Mouse (Mus musculus): ENCODE measurements around the gene Themis. TPM values are rescaled to one million over a fixed set of nuclear protein-coding genes. Genes with fewer than 3 reads are reported as not detected.

The Themis gene
- polyA plus RNA-seq (2015; fragmentation: Nextera tagmentation; extraction: Ambion mirVana), result not detected in 2 replicates

- Histone ChIP-seq H3K27ac (no peak within 1 kb of the TSS), H3K9me3 (no peaks in the 10 kb centered on the region), H3K4me3 (no peak within 1 kb of the TSS), H3K4me1 (replicated peaks) (no peaks in the 10 kb centered on the region), H3K36me3 (no peaks in the 10 kb centered on the region), H3K27me3 (no peaks in the 10 kb centered on the region), H3K4me2 (no peak within 1 kb of the TSS), H3K9ac (no peak within 1 kb of the TSS)
- WGBS, result 77% methylated on average over 5 of the region's 5 CpGs
- ATAC-seq (ENCODE audit: low FRiP score), result no peak
Observed at GRCm38 (mm10) chr10:28668261-28668660, at the start of gene Themis. Themis (plus strand) TSS chr10:28668360.

GRCm38 (mm10) chr10:28619415-28619814, 48.7 kb upstream of the Themis start:
- 92% methylated on average over 1 of the region's 1 CpGs for WGBS
- Histone ChIP-seq H3K4me3 (no peak overlapping the region), H3K27me3 (no peaks in the 10 kb centered on the region), H3K9me3 (no peaks in the 10 kb centered on the region), H3K4me2 (no peak overlapping the region), H3K36me3 (no peaks in the 10 kb centered on the region), H3K27ac (no peak overlapping the region), H3K4me1 (replicated peaks) (no peaks in the 10 kb centered on the region), H3K9ac (no peak overlapping the region)
- no peak for ATAC-seq (ENCODE audit: low FRiP score)

DNA sequence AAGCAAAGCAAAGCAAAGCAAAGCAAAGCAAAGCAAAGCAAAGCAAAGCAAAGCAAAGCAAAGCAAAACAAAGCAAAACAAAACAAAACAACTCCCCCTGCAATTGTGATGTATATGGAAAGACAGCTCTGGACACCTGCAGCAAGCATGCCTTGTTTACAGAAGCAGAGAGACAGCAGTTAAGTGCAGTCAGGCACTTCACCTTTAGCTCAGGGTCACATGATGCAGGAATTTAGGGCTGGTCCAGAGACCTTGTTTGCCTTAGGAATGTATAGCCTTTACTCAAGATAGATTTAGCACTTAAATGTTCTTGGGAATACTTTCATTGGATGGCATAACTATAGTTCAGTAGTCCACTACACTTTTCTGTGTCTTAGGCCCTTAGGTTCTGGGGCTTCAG, 32.1 kb upstream of the Themis start:
- H3K27ac ChIP-seq, result no peak overlapping the region
- no peaks in the 10 kb centered on the region; the same call in 1 of the 2 replicates for H3K9me3 ChIP-seq
- no peak overlapping the region for H3K4me3 ChIP-seq
- no peaks in the 10 kb centered on the region for H3K36me3 ChIP-seq
- no peaks in the 10 kb centered on the region for H3K27me3 ChIP-seq
- no peak overlapping the region for H3K4me2 ChIP-seq
- ATAC-seq (ENCODE audit: low FRiP score), result no peak
- no peak overlapping the region for H3K9ac ChIP-seq
- H3K4me1 ChIP-seq (replicated peaks), result no peaks in the 10 kb centered on the region

GRCm38 (mm10) chr10:28641887-28642286, 26.3 kb upstream of the Themis start:
- no peak for ATAC-seq (ENCODE audit: low FRiP score)
- H3K4me3 ChIP-seq, result no peak overlapping the region
- H3K4me2 ChIP-seq, result no peak overlapping the region
- no peaks in the 10 kb centered on the region for H3K27me3 ChIP-seq
- no peaks in the 10 kb centered on the region for H3K9me3 ChIP-seq
- no peak overlapping the region for H3K9ac ChIP-seq
- H3K36me3 ChIP-seq, result no peaks in the 10 kb centered on the region
- WGBS, result 81% methylated on average over 2 of the region's 2 CpGs
- no peak overlapping the region for H3K27ac ChIP-seq
- H3K4me1 ChIP-seq (replicated peaks), result no peaks in the 10 kb centered on the region

GRCm38 (mm10) chr10:28647855-28648254, 20.3 kb upstream of the Themis start:
- no peak overlapping the region for H3K4me2 ChIP-seq
- no peak overlapping the region for H3K9ac ChIP-seq
- ATAC-seq (ENCODE audit: low FRiP score), result no peak
- H3K36me3 ChIP-seq, result no peaks in the 10 kb centered on the region
- no peak overlapping the region for H3K4me3 ChIP-seq
- 95% methylated on average over 2 of the region's 2 CpGs for WGBS
- no peak overlapping the region for H3K27ac ChIP-seq
- no peaks in the 10 kb centered on the region for H3K27me3 ChIP-seq
- H3K9me3 ChIP-seq, result no peaks in the 10 kb centered on the region
- no peaks in the 10 kb centered on the region for H3K4me1 ChIP-seq (replicated peaks)

DNA sequence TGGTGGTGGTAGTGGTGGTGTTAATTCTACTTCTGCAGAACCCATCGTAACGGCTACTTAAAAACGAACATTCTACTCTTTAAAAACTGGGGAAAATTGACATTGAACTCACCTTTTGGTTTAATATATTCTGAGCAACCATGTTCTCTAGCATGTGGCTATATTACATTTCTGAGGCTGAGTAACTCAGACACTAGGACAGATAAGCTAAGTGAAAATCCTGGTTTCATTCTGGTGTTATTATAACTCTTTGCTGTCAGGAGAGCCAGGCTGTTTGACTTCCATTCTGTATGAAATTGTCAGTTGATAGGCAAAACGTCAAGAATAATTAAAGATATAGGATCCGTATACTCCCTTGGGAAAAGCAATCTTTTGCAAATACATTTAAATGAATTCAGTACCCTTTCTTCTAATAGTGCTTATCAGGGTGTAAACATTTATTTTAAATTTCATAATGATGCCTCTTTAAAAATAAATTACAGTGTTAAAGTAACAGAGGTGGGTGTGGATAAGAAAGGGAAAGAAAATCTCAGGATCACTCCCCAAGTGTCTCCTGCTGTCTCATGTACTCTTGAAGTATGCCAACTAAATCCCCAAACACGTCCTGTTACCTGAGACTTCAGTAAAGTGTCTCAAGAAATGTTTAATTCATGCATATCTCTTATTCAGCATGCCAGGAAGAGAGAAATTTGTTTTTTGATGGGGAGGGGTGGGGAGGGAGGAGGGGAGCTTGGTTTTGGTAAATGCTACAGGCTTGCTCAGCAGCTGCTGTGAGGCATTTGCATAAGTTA, 18.9 kb upstream of the Themis start:
- Histone ChIP-seq H3K27me3 (no peaks in the 10 kb centered on the region), H3K4me2 (no peak overlapping the region), H3K9ac (no peak overlapping the region), H3K4me3 (no peak overlapping the region), H3K9me3 (no peaks in the 10 kb centered on the region), H3K36me3 (no peaks in the 10 kb centered on the region), H3K27ac (no peak overlapping the region), H3K4me1 (replicated peaks) (no peaks in the 10 kb centered on the region)
- WGBS, result 75% methylated on average over 6 of the region's 6 CpGs
- no peak for ATAC-seq (ENCODE audit: low FRiP score)

DNA sequence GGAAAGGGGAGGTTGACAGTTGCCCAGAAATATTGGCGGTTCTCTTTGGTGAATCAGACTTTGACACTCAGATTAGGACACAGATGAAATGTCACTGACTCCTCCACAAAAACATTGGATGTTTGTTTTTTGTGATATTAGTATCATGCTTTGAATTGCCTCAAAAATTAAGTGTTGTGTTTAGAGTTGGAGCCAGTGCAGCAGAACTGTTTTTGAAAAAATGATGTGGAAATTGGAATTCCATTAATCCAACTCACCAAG, 18.3 kb upstream of the Themis start:
- Histone ChIP-seq H3K9me3 (no peaks in the 10 kb centered on the region), H3K27me3 (no peaks in the 10 kb centered on the region), H3K4me3 (no peak overlapping the region), H3K9ac (no peak overlapping the region), H3K4me1 (replicated peaks) (no peaks in the 10 kb centered on the region), H3K4me2 (no peak overlapping the region), H3K36me3 (no peaks in the 10 kb centered on the region), H3K27ac (no peak overlapping the region)
- WGBS, result 33% methylated on average over 1 of the region's 1 CpGs
- no peak for ATAC-seq (ENCODE audit: low FRiP score)

DNA sequence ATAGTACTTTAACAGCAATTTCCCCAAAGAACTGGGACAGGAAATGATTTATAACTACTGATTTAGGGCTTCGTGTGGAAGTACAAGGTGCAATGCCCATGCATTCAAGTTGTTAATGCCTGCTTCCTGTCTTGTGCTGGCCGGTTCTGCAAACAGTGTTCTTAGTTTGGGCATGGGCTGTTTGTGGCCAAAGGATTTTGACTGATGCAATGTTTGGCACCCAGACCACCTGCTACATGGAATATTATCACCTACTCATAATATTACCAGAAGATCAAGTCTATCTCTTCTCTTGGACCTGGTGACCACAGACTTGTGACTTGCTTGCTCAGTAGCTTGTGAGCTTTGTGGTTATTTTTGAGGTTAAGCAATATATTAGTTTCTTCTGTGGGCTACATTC, 16.2 kb upstream of the Themis start:
- no peaks in the 10 kb centered on the region for H3K27me3 ChIP-seq
- no peak overlapping the region for H3K9ac ChIP-seq
- no peak overlapping the region for H3K27ac ChIP-seq
- no peak overlapping the region for H3K4me2 ChIP-seq
- H3K9me3 ChIP-seq, result no peaks in the 10 kb centered on the region
- no peaks in the 10 kb centered on the region for H3K36me3 ChIP-seq
- H3K4me3 ChIP-seq, result no peak overlapping the region
- no peak for ATAC-seq (ENCODE audit: low FRiP score)
- H3K4me1 ChIP-seq (replicated peaks), result no peaks in the 10 kb centered on the region
- WGBS, result 94% methylated on average over 2 of the region's 2 CpGs

DNA sequence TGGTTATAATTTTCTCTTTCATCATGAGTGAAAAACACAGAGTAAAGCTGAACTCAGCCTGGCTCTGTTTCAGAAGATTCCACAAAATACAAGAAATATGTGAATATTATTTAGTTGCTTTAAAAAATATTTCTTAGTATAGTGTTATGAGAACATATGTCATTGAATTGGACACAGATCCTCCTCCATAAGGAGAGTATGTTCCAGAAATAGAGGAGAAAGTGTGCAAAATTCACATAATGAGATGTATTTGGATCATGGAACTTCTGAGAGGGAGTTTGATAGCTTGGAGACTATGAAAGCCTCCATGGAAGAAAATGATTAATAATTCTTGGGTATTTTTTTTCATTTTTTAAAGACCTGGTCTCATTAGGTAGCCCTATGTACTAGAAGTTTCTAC, 13.4 kb upstream of the Themis start:
- Histone ChIP-seq H3K4me1 (replicated peaks) (no peaks in the 10 kb centered on the region), H3K4me3 (no peak overlapping the region), H3K9me3 (no peaks in the 10 kb centered on the region), H3K27ac (no peak overlapping the region), H3K27me3 (no peaks in the 10 kb centered on the region), H3K4me2 (no peak overlapping the region), H3K36me3 (no peaks in the 10 kb centered on the region), H3K9ac (no peak overlapping the region)
- no peak for ATAC-seq (ENCODE audit: low FRiP score)

DNA sequence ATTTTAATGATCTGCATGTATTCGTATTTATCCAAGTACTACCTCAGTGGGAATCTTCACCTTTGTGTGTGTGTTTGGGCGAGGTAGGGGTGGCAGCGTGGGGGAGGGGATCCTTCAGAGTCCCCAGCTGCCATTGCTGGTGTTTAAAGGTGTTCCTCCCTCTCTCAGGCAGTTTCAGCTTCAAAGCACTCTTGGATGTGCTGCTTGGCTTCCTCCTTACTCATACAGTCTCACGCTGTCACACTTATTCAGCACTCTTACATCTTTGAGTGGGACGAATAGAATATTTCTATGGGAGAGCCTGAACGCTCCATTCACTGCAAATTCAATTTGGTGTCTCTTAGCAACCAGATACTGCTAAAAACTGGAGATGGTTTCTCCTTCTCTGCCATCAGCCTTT, 3.0 kb upstream of the Themis start:
- H3K27ac ChIP-seq, result no peak overlapping the region
- no peak for ATAC-seq (ENCODE audit: low FRiP score)
- H3K9me3 ChIP-seq, result no peaks in the 10 kb centered on the region
- no peaks in the 10 kb centered on the region for H3K27me3 ChIP-seq
- H3K4me1 ChIP-seq (replicated peaks), result no peaks in the 10 kb centered on the region
- 51% methylated on average over 6 of the region's 6 CpGs for WGBS
- no peaks in the 10 kb centered on the region for H3K36me3 ChIP-seq
- H3K9ac ChIP-seq, result no peak overlapping the region
- H3K4me2 ChIP-seq, result no peak overlapping the region
- H3K4me3 ChIP-seq, result no peak overlapping the region

DNA sequence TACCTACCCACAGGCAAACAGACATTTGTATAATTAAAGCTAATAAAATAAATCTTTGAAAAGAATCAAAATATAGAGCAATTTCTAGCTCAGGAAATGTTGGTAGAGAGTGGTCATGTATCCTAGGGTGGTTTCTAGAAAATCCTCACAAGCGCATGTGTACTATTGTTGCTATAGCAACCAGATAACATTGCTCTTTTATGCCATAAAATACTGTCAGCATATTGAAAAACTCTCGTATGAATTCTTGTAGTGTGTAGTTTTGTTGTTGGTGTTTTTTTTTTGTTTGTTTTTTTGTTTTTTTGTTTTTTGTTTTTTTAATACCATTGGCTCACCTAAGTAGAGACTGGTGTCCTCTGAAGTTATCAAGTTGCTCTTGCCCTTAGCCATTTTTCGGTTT, 5.8 kb downstream of the Themis start:
- no peak for ATAC-seq (ENCODE audit: low FRiP score)
- Histone ChIP-seq H3K27ac (no peak overlapping the region), H3K4me1 (replicated peaks) (no peaks in the 10 kb centered on the region), H3K4me3 (no peak overlapping the region), H3K27me3 (no peaks in the 10 kb centered on the region), H3K36me3 (no peaks in the 10 kb centered on the region), H3K9ac (no peak overlapping the region), H3K9me3 (no peaks in the 10 kb centered on the region), H3K4me2 (no peak overlapping the region)
- 91% methylated on average over 3 of the region's 3 CpGs for WGBS

GRCm38 (mm10) chr10:28675337-28675736, 7.2 kb downstream of the Themis start:
- Histone ChIP-seq H3K9ac (no peak overlapping the region), H3K4me3 (no peak overlapping the region), H3K4me1 (replicated peaks) (no peaks in the 10 kb centered on the region), H3K27ac (no peak overlapping the region), H3K4me2 (no peak overlapping the region), H3K9me3 (no peaks in the 10 kb centered on the region), H3K36me3 (no peaks in the 10 kb centered on the region), H3K27me3 (no peaks in the 10 kb centered on the region)
- 85% methylated on average over 2 of the region's 2 CpGs for WGBS
- ATAC-seq (ENCODE audit: low FRiP score), result no peak

DNA sequence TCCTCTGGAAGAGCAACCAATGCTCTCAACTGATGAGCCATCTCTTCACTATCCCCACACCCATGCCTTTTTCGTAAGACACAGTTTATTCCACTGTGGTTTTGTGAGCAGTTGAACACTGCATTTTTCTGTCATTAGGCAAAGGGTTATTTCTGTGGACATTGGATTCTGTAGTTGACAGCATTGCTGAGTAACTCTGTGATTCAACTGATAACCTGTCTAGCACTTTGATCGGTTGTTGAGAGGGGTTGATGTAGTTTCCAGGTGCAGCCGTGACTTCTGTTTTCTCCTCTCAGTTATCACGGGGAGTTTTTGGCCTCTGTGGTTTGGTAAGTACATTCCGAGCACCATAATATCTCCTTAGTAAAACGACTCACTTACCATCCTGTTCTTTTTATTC, 26.8 kb downstream of the Themis start:
- 88% methylated on average over 6 of the region's 6 CpGs for WGBS
- Histone ChIP-seq H3K9ac (no peak overlapping the region), H3K4me2 (no peak overlapping the region), H3K27ac (no peak overlapping the region), H3K36me3 (no peaks in the 10 kb centered on the region), H3K4me1 (replicated peaks) (no peaks in the 10 kb centered on the region), H3K9me3 (no peaks in the 10 kb centered on the region), H3K27me3 (no peaks in the 10 kb centered on the region), H3K4me3 (no peak overlapping the region)
- no peak for ATAC-seq (ENCODE audit: low FRiP score)
